Mouse (Mus musculus) common myeloid progenitor, adult 5-6 weeks (primary cell): Measurements from ENCODE around the gene Gm49366. TPM values are rescaled to one million over a fixed set of nuclear protein-coding genes. Genes with fewer than 3 reads are reported as not detected.
A peak's percentile ranks its signal among the peaks of the same experiment; 100 is the strongest.
"Not testable (repeated sequence)": the region's sequence is repeated elsewhere in the genome, so short reads cannot be mapped to it uniquely, and the experiment has no call there.

Source experiments
- ATAC-seq: replicated peaks from 2 replicates; pipeline ENCODE4 v1.8.0; 2016; ENCODE audit warnings: low read depth, mild to moderate bottlenecking, moderate TSS enrichment, inconsistent platforms; ENCODE audit not compliant: poor library complexity, severe bottlenecking
- total RNA-seq: library from RNA; stranded (forward); fragments of 200-1000, 187-1606 nt; gene quantifications from 2 replicates; pipeline ENCODE4 v1.2.3, GENCODE M21; 2017

The Gm49366 gene
- not detected in 2 replicates for total RNA-seq

DNA sequence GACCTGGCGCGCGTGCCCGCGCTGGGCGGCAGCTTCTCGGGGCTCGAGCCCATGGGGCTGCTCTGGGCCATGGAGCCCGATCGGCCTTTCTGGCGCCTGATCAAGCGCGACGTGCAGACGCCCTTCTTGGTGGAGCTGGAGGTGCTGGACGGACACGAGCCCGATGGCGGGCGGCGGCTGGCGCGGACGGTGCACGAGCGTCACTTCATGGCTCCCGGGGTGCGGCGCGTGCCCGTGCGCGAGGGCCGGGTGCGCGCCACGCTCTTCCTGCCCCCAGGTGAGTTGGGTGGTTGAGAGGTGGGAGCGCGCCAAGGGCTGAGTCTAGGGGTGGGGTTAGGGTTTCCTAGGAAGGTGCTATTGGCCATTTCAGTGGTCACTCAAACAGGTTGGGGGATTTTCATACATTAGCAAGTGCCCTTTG is at the start of gene Gm49366:
Gene Gm49366, plus strand, starts transcription at position 245 of the 421 bp plus-strand sequence.
- not testable (repeated sequence) for ATAC-seq

GRCm38 (mm10) chr12:83989378-83989777 is 49.4 kb upstream of the Gm49366 start:
- ATAC-seq, result no peak

- no peak for ATAC-seq
Observed at GRCm38 (mm10) chr12:83997221-83997620, 41.5 kb upstream of the Gm49366 start.

DNA sequence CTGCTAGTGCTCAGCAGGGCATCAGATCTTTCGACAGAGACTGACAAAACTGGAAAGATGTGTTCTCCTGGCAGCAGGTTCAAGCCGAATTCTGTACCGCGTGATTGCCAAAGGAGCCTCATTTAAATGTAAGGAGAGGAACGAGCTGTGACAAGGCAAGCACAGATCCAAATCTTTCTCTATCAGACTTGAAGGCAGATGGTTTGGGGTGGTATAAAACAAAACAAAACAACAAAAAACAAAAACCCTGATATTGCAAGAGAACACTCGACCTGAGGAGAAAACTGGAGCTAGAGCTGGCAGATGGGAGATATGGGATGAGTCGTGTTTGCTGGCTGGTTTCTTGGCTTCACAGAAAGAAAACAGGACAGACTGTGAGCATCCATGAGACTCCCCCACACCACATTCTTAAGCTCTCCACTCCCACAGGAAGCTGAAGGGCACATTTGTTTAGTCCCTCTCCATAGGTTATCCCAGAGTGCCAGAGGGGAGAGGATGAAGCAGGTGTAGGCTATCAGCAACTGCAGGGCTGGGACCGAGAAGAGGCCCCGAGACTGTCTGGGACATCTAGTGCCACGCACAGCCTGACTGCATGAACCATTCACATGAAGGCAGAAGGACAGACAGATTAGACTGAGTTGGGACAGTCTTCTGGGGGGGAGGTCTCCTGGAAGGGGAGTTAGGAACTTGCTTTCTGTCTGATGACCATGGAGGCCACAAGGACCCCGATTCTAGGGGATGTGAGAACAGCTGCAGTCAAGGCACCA is 40.2 kb upstream of the Gm49366 start:
- ATAC-seq, result no peak

DNA sequence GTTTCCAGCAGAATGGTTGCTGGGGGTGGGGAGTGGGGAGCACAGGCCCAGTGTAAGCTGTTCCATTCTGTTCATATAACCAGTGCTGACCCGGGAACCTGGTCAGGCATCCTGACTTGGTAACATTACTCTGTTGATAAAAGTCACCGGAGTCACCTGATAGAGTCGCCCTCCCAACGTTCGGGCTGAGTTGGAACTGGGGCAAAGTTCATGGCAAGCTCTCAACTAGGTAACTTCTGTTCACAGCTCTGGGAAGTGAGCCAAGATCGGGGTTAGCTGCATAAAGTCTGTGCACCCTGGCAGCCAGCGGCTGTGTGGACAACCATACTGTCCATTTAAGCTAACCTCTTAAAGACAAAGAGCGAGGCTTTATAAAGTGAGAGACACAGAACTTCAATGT is 39.5 kb upstream of the Gm49366 start:
- ATAC-seq, result peak; percentile 42

GRCm38 (mm10) chr12:84000418-84000817 is 38.3 kb upstream of the Gm49366 start:
- no peak for ATAC-seq

DNA sequence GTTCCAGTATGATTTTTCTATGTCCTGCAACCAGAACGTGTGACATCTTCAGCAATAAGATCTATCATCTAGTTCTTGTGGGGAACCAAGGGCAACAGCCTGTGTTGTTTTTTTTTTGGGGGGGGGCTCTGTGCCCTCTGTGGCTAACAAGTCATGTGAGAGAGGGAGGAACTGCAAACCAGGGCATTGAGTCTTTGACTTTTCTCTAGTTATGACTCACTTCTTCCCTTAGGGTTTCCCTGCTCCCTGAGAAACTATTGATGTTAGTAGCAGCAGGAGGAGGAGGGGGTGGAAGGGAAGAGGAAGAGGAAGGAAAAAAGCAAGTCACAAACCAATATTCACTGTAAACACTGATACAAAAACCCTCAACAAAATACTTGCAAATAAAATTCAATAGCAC is 34.9 kb upstream of the Gm49366 start:
- no peak for ATAC-seq

- no peak for ATAC-seq
Observed at GRCm38 (mm10) chr12:84008251-84008650, 30.5 kb upstream of the Gm49366 start.

GRCm38 (mm10) chr12:84008729-84009128 is 30.0 kb upstream of the Gm49366 start:
- ATAC-seq, result no peak

DNA sequence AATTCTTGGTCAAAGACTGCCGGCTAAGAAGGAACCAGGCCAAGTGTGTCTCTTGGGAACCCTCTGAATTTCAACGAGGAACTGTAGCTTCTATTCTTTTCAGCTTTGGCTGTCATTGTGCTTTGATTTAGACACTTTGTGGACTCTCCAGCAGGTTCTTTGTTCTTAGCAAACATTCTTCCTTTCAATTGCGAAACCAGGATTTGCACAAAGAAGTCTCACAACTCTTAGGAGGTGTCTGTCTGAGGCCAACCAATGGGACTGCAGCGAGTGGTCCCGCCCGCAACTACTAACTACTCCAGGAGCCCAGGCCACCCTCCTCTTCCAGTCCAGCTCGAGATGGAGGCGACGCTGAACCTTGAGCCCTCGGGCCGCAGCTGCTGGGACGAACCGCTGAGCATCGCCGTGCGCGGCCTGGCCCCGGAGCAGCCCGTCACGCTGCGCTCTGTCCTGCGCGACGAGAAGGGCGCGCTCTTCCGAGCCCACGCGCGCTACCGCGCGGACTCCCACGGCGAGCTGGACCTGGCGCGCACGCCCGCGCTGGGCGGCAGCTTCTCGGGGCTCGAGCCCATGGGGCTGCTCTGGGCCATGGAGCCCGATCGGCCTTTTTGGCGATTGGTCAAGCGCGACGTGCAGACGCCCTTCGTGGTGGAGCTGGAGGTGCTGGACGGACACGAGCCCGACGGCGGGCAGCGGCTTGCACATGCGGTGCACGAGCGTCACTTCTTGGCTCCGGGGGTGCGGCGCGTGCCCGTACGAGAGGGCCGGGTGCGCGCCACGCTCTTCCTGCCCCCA is 29.4 kb upstream of the Gm49366 start, which contains the start of gene Acot1:
Gene Acot1, plus strand, starts transcription at position 320 of the 795 bp plus-strand sequence.
- ATAC-seq, result peak; percentile 93

DNA sequence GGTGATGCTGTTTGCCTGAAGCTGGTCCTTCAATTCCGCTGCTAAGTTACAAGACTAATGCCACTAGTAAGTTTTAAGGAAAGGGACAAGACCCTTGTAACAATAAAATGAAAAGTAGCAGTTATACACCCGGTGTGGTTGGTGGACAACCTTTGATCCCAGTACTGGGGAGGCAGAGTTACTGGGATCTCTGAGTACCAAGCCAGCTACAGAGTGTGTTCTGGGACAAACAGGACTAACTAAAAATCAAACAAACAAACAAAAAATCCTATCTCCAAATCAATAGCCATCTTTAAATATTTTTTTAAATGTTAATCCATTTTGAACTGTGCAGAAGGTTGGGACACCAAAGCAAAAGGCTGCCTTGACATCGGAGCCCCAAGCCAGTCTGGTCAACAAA is 28.5 kb upstream of the Gm49366 start:
- no peak for ATAC-seq

DNA sequence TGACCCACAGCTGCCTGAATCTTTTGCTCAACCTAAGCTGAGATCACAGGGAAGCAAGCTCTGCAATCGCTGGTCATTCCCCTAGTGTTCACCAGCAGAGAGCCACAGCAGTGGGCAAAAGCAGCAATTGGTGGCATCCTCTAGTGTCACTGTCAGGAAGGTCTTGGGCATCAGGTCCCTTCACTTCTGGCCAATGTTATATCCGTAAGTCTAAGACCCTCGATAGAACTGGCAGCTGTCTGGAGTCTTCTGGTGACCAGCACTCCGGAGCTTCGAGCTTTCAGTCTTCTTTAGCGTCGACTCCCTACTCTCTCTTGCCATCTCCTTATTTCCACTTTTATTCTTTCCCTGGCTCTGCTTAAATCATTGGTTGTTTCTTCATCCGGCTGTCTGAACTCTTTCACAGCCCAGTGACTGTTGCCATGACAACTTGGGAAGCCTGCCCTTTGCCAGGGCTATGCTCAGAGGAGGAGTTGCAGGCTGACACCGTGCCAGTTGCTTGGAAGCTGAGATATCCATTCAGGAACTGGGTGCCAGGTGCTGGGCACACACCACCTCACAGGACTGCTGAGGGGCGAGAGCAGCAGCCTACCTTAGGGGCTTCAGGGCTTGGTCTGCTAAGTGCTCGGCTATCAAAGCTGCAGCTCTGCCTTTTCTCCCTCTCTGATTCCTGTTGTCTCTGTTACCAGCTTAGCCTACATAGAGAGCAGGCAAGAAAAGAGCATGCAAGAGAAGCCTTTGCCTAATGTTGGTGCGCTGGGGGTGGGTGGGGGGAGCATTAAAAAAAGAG is 27.3 kb upstream of the Gm49366 start:
- ATAC-seq, result no peak

DNA sequence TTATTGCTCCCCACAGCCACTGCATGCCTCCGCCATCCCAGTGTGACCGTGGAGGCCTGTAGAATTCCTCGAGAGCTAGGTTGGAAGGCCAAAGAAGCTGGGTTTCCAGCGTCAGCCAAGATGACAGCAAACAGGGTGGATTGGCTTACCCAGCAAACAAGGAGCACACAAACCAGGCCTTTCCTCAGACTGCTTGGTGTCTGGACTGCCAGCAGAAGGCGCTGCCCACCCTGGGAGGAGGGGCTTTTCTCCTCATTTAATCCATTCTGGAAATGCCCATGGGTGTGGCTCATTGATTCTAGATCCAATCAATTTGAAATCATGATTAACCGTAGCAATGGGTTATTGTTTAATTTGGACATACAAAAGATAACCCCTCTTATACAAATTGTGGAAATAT is 25.6 kb upstream of the Gm49366 start:
- no peak for ATAC-seq

GRCm38 (mm10) chr12:84013701-84014100 is 25.0 kb upstream of the Gm49366 start:
- ATAC-seq, result no peak

- ATAC-seq, result peak; percentile 91
Observed at GRCm38 (mm10) chr12:84020528-84020927, 18.2 kb upstream of the Gm49366 start.

GRCm38 (mm10) chr12:84022266-84022665 is 16.5 kb upstream of the Gm49366 start:
- not testable (repeated sequence) for ATAC-seq

- no peak for ATAC-seq
Observed at GRCm38 (mm10) chr12:84023052-84023745, 15.5 kb upstream of the Gm49366 start.

DNA sequence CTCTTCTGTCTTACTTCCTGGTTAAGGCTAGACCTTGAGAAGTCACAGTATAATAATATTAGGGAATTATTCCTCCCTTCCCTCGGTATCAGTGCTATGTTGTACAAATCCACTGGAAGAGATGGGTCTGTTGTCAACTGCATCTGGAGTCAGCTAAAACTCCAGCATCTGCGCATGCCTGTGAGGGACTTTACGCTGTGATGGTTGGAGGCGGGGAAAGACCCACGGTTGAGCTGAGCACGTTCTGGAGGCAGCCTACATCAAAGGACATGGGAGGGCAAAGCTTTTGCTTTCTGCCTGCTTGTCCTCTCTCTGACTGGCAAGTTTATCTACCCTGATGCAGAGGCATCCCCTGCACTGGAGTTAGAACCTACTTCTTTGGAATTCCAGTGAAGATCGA is 12.8 kb upstream of the Gm49366 start:
- no peak for ATAC-seq

DNA sequence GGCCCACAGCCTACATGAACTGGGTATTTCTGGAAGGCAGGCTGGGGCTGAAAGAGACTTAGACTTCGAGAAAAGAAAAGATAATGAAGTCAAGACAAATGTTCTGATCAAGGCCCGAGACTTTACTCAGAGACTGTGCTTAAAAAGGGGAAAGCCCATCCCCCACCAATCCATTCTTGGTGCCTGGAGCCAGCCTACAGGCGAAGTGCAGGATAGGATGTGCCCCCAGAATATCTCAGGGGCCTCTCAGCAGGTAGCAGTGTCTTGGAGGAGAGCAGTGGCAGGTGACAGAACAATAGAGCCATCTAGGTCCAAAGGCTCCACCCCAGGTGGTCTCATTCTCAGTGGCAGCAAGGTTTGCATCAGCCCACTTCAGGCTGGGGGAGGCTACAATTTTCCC is 10.4 kb upstream of the Gm49366 start:
- not testable (repeated sequence) for ATAC-seq

DNA sequence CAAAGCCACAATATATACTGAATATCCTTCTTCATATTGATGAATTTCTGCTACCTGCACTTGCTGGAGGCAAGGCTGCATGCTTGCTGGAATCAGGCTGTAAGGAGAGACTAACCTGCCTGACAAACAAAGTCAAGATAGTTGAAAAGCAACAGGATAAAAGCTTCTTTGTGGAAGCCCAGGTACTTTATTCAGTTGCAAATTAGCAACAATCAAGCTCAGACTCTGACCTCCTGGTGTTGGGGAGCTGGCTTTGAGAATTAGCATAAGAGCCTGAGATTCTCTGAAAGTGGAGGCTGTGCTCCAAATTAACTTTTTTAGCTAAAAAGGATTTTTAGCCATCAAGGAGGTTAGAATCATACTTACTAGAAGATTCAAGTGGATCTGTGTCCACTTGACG is 9.7 kb upstream of the Gm49366 start:
- ATAC-seq, result not testable (repeated sequence)
